16 mouse cellular contexts compared by ENCODE assay signal in the genomic region with DNA sequence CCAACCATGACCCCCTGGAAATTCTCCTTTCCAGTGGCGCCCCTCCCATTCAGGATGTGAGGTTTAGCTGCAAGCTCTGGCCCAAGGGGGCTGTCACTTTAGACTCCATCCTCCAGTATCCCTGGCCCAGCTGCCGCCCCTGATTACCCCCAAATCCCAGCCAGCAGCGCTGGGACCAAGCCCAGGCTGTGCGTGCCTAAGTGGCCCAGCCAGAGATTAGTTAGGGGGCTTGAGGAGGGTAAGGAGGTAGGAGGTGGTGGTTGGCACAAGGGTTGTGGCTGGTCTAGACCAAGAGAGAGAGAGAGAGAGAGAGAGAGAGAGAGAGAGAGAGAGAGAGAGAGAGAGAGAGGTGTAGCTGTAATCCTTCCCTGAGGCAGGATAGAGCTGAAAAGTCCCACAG. TPM values are rescaled to one million over a fixed set of nuclear protein-coding genes. Genes with fewer than 3 reads are reported as not detected.
A peak's percentile ranks its signal among the peaks of the same experiment; 100 is the strongest.
DNase-seq lines count a peak whose midpoint lies in the region; ATAC-seq lines count a peak whose summit lies in the region.
"Had no signal": no experiment of that assay in that cellular context is flagged by ENCODE, and none has a peak within 500 bp of the region (broad histone marks: within the 10 kb centered on the region; RNA-seq: fewer than 3 reads in every experiment).

No protein-coding gene starts in this region.

- peak overlapping the region; percentile 66 for H3K4me2 ChIP-seq in forebrain, embryonic 12.5 days
- peak overlapping the region; percentile 86 for H3K4me2 ChIP-seq in hindbrain, embryonic 13.5 days
- H3K4me2 ChIP-seq in midbrain, embryonic 11.5 days = peak overlapping the region; percentile 40
- peak overlapping the region; percentile 94 for H3K4me2 ChIP-seq in neural tube, embryonic 15.5 days
- no peak overlapping the region for H3K4me2 ChIP-seq in kidney, embryonic 15.5 days
- H3K4me2 ChIP-seq: liver, embryonic 13.5 days; stomach, embryonic 15.5 days had no signal

- peaks cover 96% of the 10 kb centered on the region for H3K4me1 ChIP-seq in forebrain, embryonic 12.5 days
- H3K4me1 ChIP-seq in hindbrain, embryonic 13.5 days (replicated peaks) = peaks cover 100% of the 10 kb centered on the region
- H3K4me1 ChIP-seq in midbrain, embryonic 11.5 days (ENCODE audit: control insufficient read depth, insufficient read depth, low read length) = peaks cover 44% of the 10 kb centered on the region
- H3K4me1 ChIP-seq in neural tube, embryonic 15.5 days = peaks cover 97% of the 10 kb centered on the region
- H3K4me1 ChIP-seq in kidney, embryonic 15.5 days = peaks cover 62% of the 10 kb centered on the region

- no peaks in the 10 kb centered on the region for H3K9me3 ChIP-seq in forebrain, embryonic 12.5 days
- no peaks in the 10 kb centered on the region for H3K9me3 ChIP-seq in hindbrain, embryonic 13.5 days
- H3K9me3 ChIP-seq in midbrain, embryonic 11.5 days (ENCODE audit: control insufficient read depth, low read length) = no peaks in the 10 kb centered on the region
- H3K9me3 ChIP-seq in neural tube, embryonic 15.5 days (replicated peaks) = no peaks in the 10 kb centered on the region
- no peaks in the 10 kb centered on the region for H3K9me3 ChIP-seq in kidney, embryonic 15.5 days (replicated peaks)
- H3K9me3 ChIP-seq: liver, embryonic 13.5 days; stomach, embryonic 15.5 days had no signal

- peaks cover 100% of the 10 kb centered on the region for H3K27me3 ChIP-seq in forebrain, embryonic 12.5 days
- peaks cover 85% of the 10 kb centered on the region for H3K27me3 ChIP-seq in hindbrain, embryonic 13.5 days
- H3K27me3 ChIP-seq in midbrain, embryonic 11.5 days (ENCODE audit: control insufficient read depth, insufficient read depth, low read length) = peaks cover 99% of the 10 kb centered on the region
- H3K27me3 ChIP-seq in neural tube, embryonic 15.5 days (replicated peaks) = peaks cover 2% of the 10 kb centered on the region; the same call in 1 of the 2 replicates
- H3K27me3 ChIP-seq in kidney, embryonic 15.5 days = peaks cover 100% of the 10 kb centered on the region

- no peaks in the 10 kb centered on the region for H3K36me3 ChIP-seq in forebrain, embryonic 12.5 days (replicated peaks)
- no peaks in the 10 kb centered on the region for H3K36me3 ChIP-seq in hindbrain, embryonic 13.5 days
- no peaks in the 10 kb centered on the region for H3K36me3 ChIP-seq in midbrain, embryonic 11.5 days (ENCODE audit: control insufficient read depth, insufficient read depth, low read length)
- H3K36me3 ChIP-seq in neural tube, embryonic 15.5 days = no peaks in the 10 kb centered on the region
- no peaks in the 10 kb centered on the region for H3K36me3 ChIP-seq in kidney, embryonic 15.5 days
- H3K36me3 ChIP-seq: liver, embryonic 13.5 days; stomach, embryonic 15.5 days had no signal

- peak overlapping the region; percentile 70 for H3K27ac ChIP-seq in forebrain, embryonic 12.5 days
- H3K27ac ChIP-seq in hindbrain, embryonic 13.5 days = peak overlapping the region; percentile 91
- H3K27ac ChIP-seq in midbrain, embryonic 11.5 days (ENCODE audit: low read depth, low read length) = no peak overlapping the region; the same call in 1 of the 2 replicates
- H3K27ac ChIP-seq in neural tube, embryonic 15.5 days (replicated peaks) = peak overlapping the region; percentile 70
- no peak overlapping the region for H3K27ac ChIP-seq in kidney, embryonic 15.5 days
- H3K27ac ChIP-seq: liver, embryonic 13.5 days; stomach, embryonic 15.5 days had no signal

- no peak overlapping the region for H3K9ac ChIP-seq in forebrain, embryonic 12.5 days
- H3K9ac ChIP-seq in hindbrain, embryonic 13.5 days = peak overlapping the region; percentile 87
- H3K9ac ChIP-seq in midbrain, embryonic 11.5 days (ENCODE audit: low read length) = no peak overlapping the region
- 0 out of 2 replicates have a peak overlapping the region, but pooled peaks have one; percentile 34 for H3K9ac ChIP-seq in neural tube, embryonic 15.5 days (replicated peaks)
- no peak overlapping the region for H3K9ac ChIP-seq in kidney, embryonic 15.5 days
- H3K9ac ChIP-seq: liver, embryonic 13.5 days; stomach, embryonic 15.5 days had no signal

- H3K4me3 ChIP-seq in forebrain, embryonic 12.5 days (replicated peaks) = peak overlapping the region; percentile 46
- peak overlapping the region; percentile 61 for H3K4me3 ChIP-seq in hindbrain, embryonic 13.5 days
- H3K4me3 ChIP-seq in midbrain, embryonic 11.5 days (ENCODE audit: low read depth, low read length) = 0 out of 2 replicates have a peak overlapping the region, but pooled peaks have one; percentile 20
- H3K4me3 ChIP-seq in neural tube, embryonic 15.5 days (replicated peaks) = peak overlapping the region; percentile 60
- H3K4me3 ChIP-seq in kidney, embryonic 15.5 days (replicated peaks) = no peak overlapping the region
- H3K4me3 ChIP-seq: liver, embryonic 13.5 days; myocyte; stomach, embryonic 15.5 days had no signal

- ATAC-seq in forebrain, embryonic 12.5 days (ENCODE audit: low FRiP score) = peak; percentile 15; the same call in 1 of the 2 replicates
- ATAC-seq in hindbrain, embryonic 13.5 days (ENCODE audit: low FRiP score) = no peak
- ATAC-seq in midbrain, embryonic 11.5 days (ENCODE audit: low FRiP score) = 0 out of 2 replicates have a peak, but pooled peaks have one; percentile 6
- ATAC-seq in neural tube, embryonic 15.5 days (ENCODE audit: low FRiP score) = no peak
- no peak for ATAC-seq in kidney, embryonic 15.5 days (replicated peaks; ENCODE audit: low FRiP score)

- 1% methylated on average over 4 of the region's 4 CpGs for WGBS in forebrain, embryonic 12.5 days
- 1% methylated on average over 4 of the region's 4 CpGs for WGBS in hindbrain, embryonic 13.5 days
- WGBS in midbrain, embryonic 11.5 days = 0% methylated on average over 4 of the region's 4 CpGs
- 7% methylated on average over 4 of the region's 4 CpGs for WGBS in neural tube, embryonic 15.5 days
- whole genome bisulfite sequencing in kidney, embryonic 15.5 days = 5% methylated on average over 4 of the region's 4 CpGs

- DNase-seq in midbrain, embryonic 11.5 days (ENCODE audit: low spot score, missing footprints) = no peak
- no peak for DNase-seq in right cerebral cortex, postnatal 4 days
- DNase-seq in spleen, postnatal 10 days (ENCODE audit: low spot score in 2 of 2) = no peak
- DNase-seq: cerebellum, adult 18-20 months; heart, adult 18-20 months; heart, postnatal 10 days; layer of hippocampus, adult 9-11 months; liver, embryonic 13.5 days; right cerebral cortex, postnatal 25 days; thymus, postnatal 4 days had no signal

RNA-seq across cellular contexts. Expression of gene Nxph4, which starts 2.8 kb away (rescaled TPM):
- polyA plus RNA-seq in forebrain, embryonic 12.5 days (2016; fragmentation: Nextera tagmentation; extraction: Ambion mirVana) = 60.0 and 62.4 TPM in 2 replicates
- polyA plus RNA-seq in hindbrain, embryonic 13.5 days (2015; fragmentation: Nextera tagmentation; extraction: Ambion mirVana) = 139 and 176 TPM in 2 replicates
- 19.5 and 23.6 TPM in 2 replicates for polyA plus RNA-seq in midbrain, embryonic 11.5 days (2014; fragmentation: Nextera tagmentation; extraction: Ambion mirVana)
- polyA plus RNA-seq in neural tube, embryonic 15.5 days (2015; fragmentation: Nextera tagmentation; extraction: Ambion mirVana) = 80.4 and 102 TPM in 2 replicates
- polyA plus RNA-seq in kidney, embryonic 15.5 days (2015; fragmentation: Nextera tagmentation; extraction: Ambion mirVana) = 1.7 and 3.3 TPM in 2 replicates

RNA-seq across cellular contexts. Expression of gene Shmt2, which starts 9.3 kb away (rescaled TPM):
- polyA plus RNA-seq in forebrain, embryonic 12.5 days (2016; fragmentation: Nextera tagmentation; extraction: Ambion mirVana) = 103 and 105 TPM in 2 replicates
- polyA plus RNA-seq in hindbrain, embryonic 13.5 days (2015; fragmentation: Nextera tagmentation; extraction: Ambion mirVana) = 52.7 and 57.5 TPM in 2 replicates
- polyA plus RNA-seq in midbrain, embryonic 11.5 days (2014; fragmentation: Nextera tagmentation; extraction: Ambion mirVana) = 68.8 and 74.8 TPM in 2 replicates
- 50.4 and 69.9 TPM in 2 replicates for polyA plus RNA-seq in neural tube, embryonic 15.5 days (2015; fragmentation: Nextera tagmentation; extraction: Ambion mirVana)
- polyA plus RNA-seq in kidney, embryonic 15.5 days (2015; fragmentation: Nextera tagmentation; extraction: Ambion mirVana) = 99.8 and 111 TPM in 2 replicates

RNA-seq across cellular contexts. Expression of gene Ndufa4l2, which starts 16.8 kb away (rescaled TPM):
- 5.9 and 9.0 TPM in 2 replicates for polyA plus RNA-seq in forebrain, embryonic 12.5 days (2016; fragmentation: Nextera tagmentation; extraction: Ambion mirVana)
- polyA plus RNA-seq in hindbrain, embryonic 13.5 days (2015; fragmentation: Nextera tagmentation; extraction: Ambion mirVana) = 13.4 and 15.5 TPM in 2 replicates
- 3.6 and 5.7 TPM in 2 replicates for polyA plus RNA-seq in midbrain, embryonic 11.5 days (2014; fragmentation: Nextera tagmentation; extraction: Ambion mirVana)
- 17.8 and 22.5 TPM in 2 replicates for polyA plus RNA-seq in neural tube, embryonic 15.5 days (2015; fragmentation: Nextera tagmentation; extraction: Ambion mirVana)
- 51.2 and 72.2 TPM in 2 replicates for polyA plus RNA-seq in kidney, embryonic 15.5 days (2015; fragmentation: Nextera tagmentation; extraction: Ambion mirVana)

RNA-seq across cellular contexts. Expression of gene Stac3, which starts 30.1 kb away (rescaled TPM):
- polyA plus RNA-seq in forebrain, embryonic 12.5 days (2016; fragmentation: Nextera tagmentation; extraction: Ambion mirVana) = 1.2 and 1.8 TPM in 2 replicates
- polyA plus RNA-seq in hindbrain, embryonic 13.5 days (2015; fragmentation: Nextera tagmentation; extraction: Ambion mirVana) = 2.5 TPM in 2 replicates
- 0.10 and 0.14 TPM in 2 replicates for polyA plus RNA-seq in midbrain, embryonic 11.5 days (2014; fragmentation: Nextera tagmentation; extraction: Ambion mirVana)
- polyA plus RNA-seq in neural tube, embryonic 15.5 days (2015; fragmentation: Nextera tagmentation; extraction: Ambion mirVana) = 1.9 and 2.9 TPM in 2 replicates
- 2.4 and 4.2 TPM in 2 replicates for polyA plus RNA-seq in kidney, embryonic 15.5 days (2015; fragmentation: Nextera tagmentation; extraction: Ambion mirVana)

Comparison
In these comparisons a context has a peak if more than half of its experiments do, and no peak if none do; other contexts are left out.
1. ATAC-seq: peak in forebrain, embryonic 12.5 days (single experiment) and midbrain, embryonic 11.5 days (single experiment); none in hindbrain, embryonic 13.5 days (single experiment), neural tube, embryonic 15.5 days (single experiment) and kidney, embryonic 15.5 days (single experiment).
2. H3K27ac ChIP-seq: peak in forebrain, embryonic 12.5 days (single experiment), hindbrain, embryonic 13.5 days (single experiment) and neural tube, embryonic 15.5 days (single experiment); none in midbrain, embryonic 11.5 days (single experiment) and kidney, embryonic 15.5 days (single experiment).
3. H3K9ac ChIP-seq: peak in hindbrain, embryonic 13.5 days (single experiment) and neural tube, embryonic 15.5 days (single experiment); none in forebrain, embryonic 12.5 days (single experiment), midbrain, embryonic 11.5 days (single experiment) and kidney, embryonic 15.5 days (single experiment).